Mouse (Mus musculus): ENCODE results near the gene Asb16. TPM values are rescaled to one million over a fixed set of nuclear protein-coding genes. Genes with fewer than 3 reads are reported as not detected.
A peak's percentile ranks its signal among the peaks of the same experiment; 100 is the strongest.

Asb16 gene
- total and polyA plus RNA-seq, 3 experiments = 0.74 to 1.1 (median 0.89) TPM

DNA sequence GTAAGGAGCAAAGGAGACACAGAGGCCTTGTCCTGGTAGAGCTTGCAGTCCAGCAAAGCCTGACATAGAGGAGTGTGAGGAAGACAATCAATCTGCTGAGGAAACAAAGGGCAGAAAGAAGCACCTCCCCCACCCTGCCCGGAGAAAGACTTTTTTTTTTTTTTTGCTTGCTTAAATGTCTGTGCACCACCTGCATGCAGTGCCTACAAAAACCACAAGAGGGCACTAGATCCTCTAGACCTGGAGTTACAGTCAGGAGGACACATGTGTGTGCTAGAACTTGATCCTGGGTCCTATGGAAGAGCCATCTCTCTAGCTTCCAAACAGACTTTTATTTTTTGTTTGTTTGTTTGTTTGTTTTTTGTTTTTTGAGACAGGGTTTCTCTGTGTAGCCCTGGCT is 31.3 kb downstream of the Asb16 start:
- H3K4me1 ChIP-seq (ENCODE audit: control insufficient read depth, insufficient read depth, low read length) = peaks cover 2% of the 10 kb centered on the region
- H3K36me3 ChIP-seq (ENCODE audit: control insufficient read depth, insufficient read depth, low read length) = no peaks in the 10 kb centered on the region
- TF ChIP-seq POLR2A (IDR thresholded peaks at IDR 0.05; ENCODE audit: insufficient read depth, low read depth, low read length) = no peak
- TF ChIP-seq CTCF (IDR thresholded peaks at IDR 0.05) = peak; percentile 74
- peak in 1 of 2 experiments; percentile 47 for DNase-seq
- H3K79me2 ChIP-seq (replicated peaks; ENCODE audit: control insufficient read depth, insufficient read depth, low read length) = no peaks in the 10 kb centered on the region
- no peak overlapping the region for H3K9ac ChIP-seq (ENCODE audit: low read depth, low read length)
- H3K4me3 ChIP-seq = no peak overlapping the region
- intact Hi-C loops (cut with DNase I) = no loop called here
- no peaks in the 10 kb centered on the region for H3K27me3 ChIP-seq (ENCODE audit: control insufficient read depth, insufficient read depth, low read length)
- 18% methylated on average over 1 of the region's 1 CpGs for WGBS
- no peak overlapping the region for H3K27ac ChIP-seq

DNA sequence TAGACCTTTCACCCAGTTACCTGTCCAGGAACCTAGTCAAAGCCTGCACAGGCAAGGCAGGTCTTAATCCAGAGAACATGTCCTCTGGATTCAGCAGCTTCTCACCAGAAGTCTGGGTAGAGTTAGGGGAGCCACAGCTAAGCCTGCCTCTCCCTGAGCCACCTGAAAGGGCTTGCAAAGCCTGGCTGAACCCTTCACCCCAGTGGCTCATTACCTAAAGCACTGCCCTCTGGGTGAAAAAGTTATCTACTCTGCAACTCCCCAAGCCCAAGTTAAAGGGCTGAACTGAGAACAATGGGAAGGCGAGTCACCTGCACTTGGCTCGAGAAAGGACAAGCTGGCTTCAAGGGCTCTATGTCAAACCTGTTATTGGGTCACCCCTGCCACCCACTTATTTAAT is 35.6 kb downstream of the Asb16 start:
- Histone ChIP-seq H3K36me3 (ENCODE audit: control insufficient read depth, insufficient read depth, low read length) (no peaks in the 10 kb centered on the region), H3K4me1 (ENCODE audit: control insufficient read depth, insufficient read depth, low read length) (no peaks in the 10 kb centered on the region), H3K27me3 (ENCODE audit: control insufficient read depth, insufficient read depth, low read length) (no peaks in the 10 kb centered on the region), H3K9ac (ENCODE audit: low read depth, low read length) (no peak overlapping the region), H3K79me2 (replicated peaks; ENCODE audit: control insufficient read depth, insufficient read depth, low read length) (no peaks in the 10 kb centered on the region), H3K27ac (no peak overlapping the region), H3K4me3 (no peak overlapping the region)
- DNase-seq = no peak
- TF ChIP-seq EP300 (IDR thresholded peaks at IDR 0.05; ENCODE audit: insufficient read depth, low read depth, low read length) (no peak), POLR2A (IDR thresholded peaks at IDR 0.05; ENCODE audit: insufficient read depth, low read depth, low read length) (0 out of 2 replicates have a peak, but pooled peaks have one; percentile 8), CTCF (IDR thresholded peaks at IDR 0.05) (no peak)
- intact Hi-C loops (cut with DNase I) = no loop called here
- 34% methylated on average over 2 of the region's 2 CpGs for WGBS

DNA sequence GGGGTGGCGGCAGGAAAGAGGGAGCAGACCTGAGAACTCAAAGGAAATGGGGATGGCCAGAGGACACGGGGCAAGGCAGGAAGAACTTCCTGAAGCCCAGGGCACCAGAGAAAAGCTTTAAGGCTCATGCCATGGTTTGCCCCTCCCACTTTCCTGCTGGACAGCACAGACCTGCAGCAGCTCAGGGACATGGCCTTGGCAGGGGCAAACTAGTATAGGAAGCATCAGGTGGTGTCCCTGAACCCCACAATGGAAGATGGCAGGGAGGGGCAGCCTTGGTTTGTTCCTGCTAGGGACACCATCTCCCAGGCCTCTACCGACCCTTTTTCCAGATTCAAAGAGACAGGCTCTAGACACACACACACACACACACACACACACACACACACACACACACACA is 36.8 kb downstream of the Asb16 start:
- 52% methylated on average over 3 of the region's 3 CpGs for whole genome bisulfite sequencing
- H3K4me1 ChIP-seq (ENCODE audit: control insufficient read depth, insufficient read depth, low read length) = peaks cover 5% of the 10 kb centered on the region; the same call in 1 of the 2 replicates
- no peaks in the 10 kb centered on the region for H3K27me3 ChIP-seq (ENCODE audit: control insufficient read depth, insufficient read depth, low read length)
- no peak for DNase-seq
- no peak for TF ChIP-seq EP300 (IDR thresholded peaks at IDR 0.05; ENCODE audit: insufficient read depth, low read depth, low read length)
- no peak for TF ChIP-seq CTCF (IDR thresholded peaks at IDR 0.05)
- no peak for TF ChIP-seq POLR2A (IDR thresholded peaks at IDR 0.05; ENCODE audit: insufficient read depth, low read depth, low read length)
- H3K79me2 ChIP-seq (replicated peaks; ENCODE audit: control insufficient read depth, insufficient read depth, low read length) = no peaks in the 10 kb centered on the region
- no peak overlapping the region for H3K4me3 ChIP-seq
- intact Hi-C loops (cut with DNase I) = no loop called here
- H3K9ac ChIP-seq (ENCODE audit: low read depth, low read length) = no peak overlapping the region
- H3K36me3 ChIP-seq (ENCODE audit: control insufficient read depth, insufficient read depth, low read length) = no peaks in the 10 kb centered on the region
- H3K27ac ChIP-seq = no peak overlapping the region

DNA sequence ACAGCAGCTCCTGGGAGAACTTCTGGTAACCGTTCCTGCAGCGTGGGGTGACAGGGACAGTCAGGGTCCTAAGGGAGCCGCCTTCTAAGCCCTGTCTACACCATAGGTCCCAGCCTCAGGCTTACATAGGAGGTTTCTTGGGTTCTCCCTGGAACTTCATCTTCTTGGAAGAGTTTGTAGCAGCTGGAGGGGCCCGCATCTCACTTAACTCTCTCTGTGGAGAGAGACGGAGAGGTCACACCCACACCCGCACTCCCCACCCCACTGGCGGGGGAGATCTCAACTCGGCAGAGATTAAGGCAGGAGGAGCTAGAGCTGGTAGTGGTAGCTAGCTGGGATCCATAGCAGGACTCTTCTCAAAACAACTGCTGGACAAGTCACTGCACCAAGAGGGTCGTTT is 39.6 kb downstream of the Asb16 start:
- WGBS = 82% methylated on average over 9 of the region's 9 CpGs
- Histone ChIP-seq H3K4me3 (no peak overlapping the region), H3K36me3 (ENCODE audit: control insufficient read depth, insufficient read depth, low read length) (no peaks in the 10 kb centered on the region), H3K4me1 (ENCODE audit: control insufficient read depth, insufficient read depth, low read length) (peaks cover 5% of the 10 kb centered on the region; the same call in 1 of the 2 replicates), H3K27me3 (ENCODE audit: control insufficient read depth, insufficient read depth, low read length) (no peaks in the 10 kb centered on the region), H3K27ac (no peak overlapping the region), H3K79me2 (replicated peaks; ENCODE audit: control insufficient read depth, insufficient read depth, low read length) (no peaks in the 10 kb centered on the region), H3K9ac (ENCODE audit: low read depth, low read length) (no peak overlapping the region)
- DNase-seq = no peak
- TF ChIP-seq POLR2A (IDR thresholded peaks at IDR 0.05; ENCODE audit: insufficient read depth, low read depth, low read length) (no peak), CTCF (IDR thresholded peaks at IDR 0.05) (no peak)
- intact Hi-C loops (cut with DNase I) = no loop called here

DNA sequence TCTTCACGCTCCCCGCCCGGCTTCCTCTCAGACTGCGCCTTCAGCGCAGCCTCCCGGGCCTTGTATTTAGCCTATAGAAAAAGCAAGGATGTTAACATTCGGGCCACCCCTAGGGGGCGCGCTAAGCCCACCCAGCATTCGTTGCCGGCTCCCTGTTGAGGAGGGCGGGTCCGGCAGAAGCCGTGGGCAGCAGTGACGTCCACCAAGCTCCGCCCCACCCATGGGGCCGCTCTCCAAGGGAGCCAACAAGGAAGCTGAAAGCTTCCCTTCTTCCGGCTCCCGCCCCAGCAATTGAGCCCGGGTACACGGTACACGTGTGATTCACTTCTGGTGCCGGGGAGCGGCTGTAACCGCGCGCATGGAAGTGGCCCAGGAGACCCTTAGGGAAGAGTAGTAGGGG is 40.4 kb downstream of the Asb16 start:
- TF ChIP-seq CTCF (IDR thresholded peaks at IDR 0.05) (peak; percentile 99), POLR2A (IDR thresholded peaks at IDR 0.05; ENCODE audit: insufficient read depth, low read depth, low read length) (0 out of 2 replicates have a peak, but pooled peaks have one; percentile 41), EP300 (IDR thresholded peaks at IDR 0.05; ENCODE audit: insufficient read depth, low read depth, low read length) (peak; percentile 88)
- Histone ChIP-seq H3K4me3 (peak overlapping the region; percentile 23), H3K27me3 (ENCODE audit: control insufficient read depth, insufficient read depth, low read length) (no peaks in the 10 kb centered on the region), H3K9ac (ENCODE audit: low read depth, low read length) (peak overlapping the region; percentile 4; the same call in 1 of the 2 replicates), H3K27ac (peak overlapping the region; percentile 34), H3K4me1 (ENCODE audit: control insufficient read depth, insufficient read depth, low read length) (peaks cover 5% of the 10 kb centered on the region; the same call in 1 of the 2 replicates), H3K79me2 (replicated peaks; ENCODE audit: control insufficient read depth, insufficient read depth, low read length) (no peaks in the 10 kb centered on the region), H3K36me3 (ENCODE audit: control insufficient read depth, insufficient read depth, low read length) (no peaks in the 10 kb centered on the region)
- WGBS = under 1% methylated on average over 27 of the region's 27 CpGs
- DNase-seq = peak; percentile 97
- intact Hi-C loops (cut with DNase I) = loop anchor here (1.0 kb wide), 2 partner anchors 102 to 121 kb away; partner anchors contain the start of gene Grn

DNA sequence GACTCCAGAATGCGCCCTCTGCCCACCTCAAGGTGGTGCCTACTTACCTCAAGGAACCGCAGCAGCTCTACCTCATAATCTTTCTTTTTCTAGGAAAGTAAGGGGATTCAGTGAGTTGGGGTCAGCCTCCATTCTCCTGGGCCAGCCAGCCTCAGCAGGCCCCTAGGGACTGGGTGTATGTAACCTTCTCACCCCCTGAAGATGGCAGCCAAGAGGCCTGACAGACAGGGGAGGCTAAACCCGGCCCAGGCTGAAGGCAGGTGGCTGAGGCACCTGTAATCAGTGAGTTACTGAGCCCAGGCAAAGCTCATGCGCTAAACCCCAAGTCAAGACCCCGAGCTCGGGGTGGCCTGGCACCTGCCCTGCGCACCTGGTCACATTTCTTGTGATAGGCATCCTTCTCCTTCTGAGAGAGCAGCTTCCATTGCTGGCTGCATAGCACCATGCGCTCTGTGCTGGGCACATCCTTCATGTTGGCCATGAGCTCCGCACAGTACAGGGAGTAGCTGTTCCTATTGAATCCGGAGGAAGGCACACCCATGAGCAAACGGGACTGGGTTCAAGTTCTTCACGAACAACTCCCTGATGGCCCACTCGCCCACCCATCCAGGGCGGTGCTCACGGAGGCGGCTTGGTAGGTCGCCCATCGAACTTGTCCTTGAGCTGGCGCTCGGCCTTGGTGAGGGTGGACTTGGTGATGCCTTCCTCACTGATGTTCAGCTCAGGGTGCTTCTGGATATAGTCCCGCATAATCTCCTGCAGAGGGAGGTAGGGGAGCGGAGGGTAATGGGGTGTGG is 41.5 kb downstream of the Asb16 start:
- DNase-seq = peak in 1 of 2 experiments; percentile 31
- Histone ChIP-seq H3K79me2 (replicated peaks; ENCODE audit: control insufficient read depth, insufficient read depth, low read length) (no peaks in the 10 kb centered on the region), H3K27me3 (ENCODE audit: control insufficient read depth, insufficient read depth, low read length) (no peaks in the 10 kb centered on the region), H3K9ac (ENCODE audit: low read depth, low read length) (no peak overlapping the region), H3K4me1 (ENCODE audit: control insufficient read depth, insufficient read depth, low read length) (peaks cover 5% of the 10 kb centered on the region; the same call in 1 of the 2 replicates), H3K36me3 (ENCODE audit: control insufficient read depth, insufficient read depth, low read length) (no peaks in the 10 kb centered on the region), H3K27ac (peak overlapping the region; percentile 34; the same call in 1 of the 2 replicates), H3K4me3 (no peak overlapping the region)
- intact Hi-C loops (cut with DNase I) = loop anchor here (1.0 kb wide), 2 partner anchors 101 to 120 kb away; partner anchors contain the start of gene Grn
- WGBS = 80% methylated on average over 22 of the region's 22 CpGs
- no peak for TF ChIP-seq CTCF (IDR thresholded peaks at IDR 0.05)
- 0 out of 2 replicates have a peak, but pooled peaks have one; percentile 17 for TF ChIP-seq POLR2A (IDR thresholded peaks at IDR 0.05; ENCODE audit: insufficient read depth, low read depth, low read length)
- no peak for TF ChIP-seq EP300 (IDR thresholded peaks at IDR 0.05; ENCODE audit: insufficient read depth, low read depth, low read length)

Data from heart, adult 2 months (tissue).